Mouse (Mus musculus) urinary bladder, postnatal 10 days (tissue): ENCODE data around the gene Gm5725.
"Not testable (repeated sequence)": the region's sequence is repeated elsewhere in the genome, so short reads cannot be mapped to it uniquely, and the experiment has no call there.

Source experiments
- DNase-seq: peaks from one replicate; pipeline ENCODE4 v3.0.0; 2022; ENCODE audit warnings: low spot score

The Gm5725 gene

DNA sequence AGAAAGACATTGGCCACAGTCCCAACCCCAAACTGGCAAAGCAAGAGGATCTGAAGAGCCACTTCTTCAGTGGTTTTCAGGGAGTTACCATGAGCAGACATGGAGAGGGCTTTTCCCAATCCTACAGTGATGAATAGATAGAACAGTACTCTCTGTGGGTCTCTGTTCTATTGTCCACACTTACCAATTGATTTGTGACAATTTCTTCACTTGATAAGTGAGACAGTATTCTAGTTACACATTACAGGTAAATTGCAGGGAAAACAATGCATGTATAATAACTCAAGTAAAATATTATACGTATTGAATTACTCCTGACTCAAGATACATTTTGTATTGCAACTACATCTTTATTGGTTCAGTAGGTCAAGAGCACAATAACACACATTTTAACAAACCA, at the start of gene Gm5725:
TSS of gene Gm5725 (minus strand) at position 101 of the 400 bp plus-strand sequence.
- DNase-seq: not testable (repeated sequence)

- not testable (repeated sequence) for DNase-seq
These were observed 12.0 kb downstream of the Gm5725 start, which contains the start of gene Vmn1r135 for GRCm38 (mm10) chr7:21832051-21832450. Gene Vmn1r135, plus strand, starts transcription at chr7:21832351.

DNA sequence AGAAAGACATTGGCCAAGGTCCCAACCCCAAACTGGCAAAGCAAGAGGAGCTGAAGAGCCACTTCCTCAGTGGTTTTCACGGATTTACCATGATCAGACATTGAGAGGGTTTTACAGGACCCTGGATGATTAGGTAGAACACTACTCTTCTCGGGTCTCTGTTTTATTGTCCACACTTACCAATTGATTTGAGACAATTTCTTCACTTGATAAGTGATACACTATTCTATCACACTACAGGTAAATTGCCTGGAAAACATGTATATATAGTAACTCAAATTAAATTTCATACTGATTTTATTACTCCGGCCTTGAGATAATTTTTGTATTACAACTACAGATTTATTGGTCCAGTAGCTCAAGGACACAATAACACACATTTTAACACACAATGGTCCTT, 47.4 kb downstream of the Gm5725 start, which contains the start of gene Gm4177:
TSS of gene Gm4177 (minus strand) at position 101 of the 400 bp plus-strand sequence.
- DNase-seq: not testable (repeated sequence)
